Mouse (Mus musculus): ENCODE results near the gene Rad51c. TPM values are rescaled to one million over a fixed set of nuclear protein-coding genes. Genes with fewer than 3 reads are reported as not detected.
A peak's percentile ranks its signal among the peaks of the same experiment; 100 is the strongest.

The Rad51c gene
- total RNA-seq, 2 experiments from 2014 or later: 3.2 to 3.3 TPM

DNA sequence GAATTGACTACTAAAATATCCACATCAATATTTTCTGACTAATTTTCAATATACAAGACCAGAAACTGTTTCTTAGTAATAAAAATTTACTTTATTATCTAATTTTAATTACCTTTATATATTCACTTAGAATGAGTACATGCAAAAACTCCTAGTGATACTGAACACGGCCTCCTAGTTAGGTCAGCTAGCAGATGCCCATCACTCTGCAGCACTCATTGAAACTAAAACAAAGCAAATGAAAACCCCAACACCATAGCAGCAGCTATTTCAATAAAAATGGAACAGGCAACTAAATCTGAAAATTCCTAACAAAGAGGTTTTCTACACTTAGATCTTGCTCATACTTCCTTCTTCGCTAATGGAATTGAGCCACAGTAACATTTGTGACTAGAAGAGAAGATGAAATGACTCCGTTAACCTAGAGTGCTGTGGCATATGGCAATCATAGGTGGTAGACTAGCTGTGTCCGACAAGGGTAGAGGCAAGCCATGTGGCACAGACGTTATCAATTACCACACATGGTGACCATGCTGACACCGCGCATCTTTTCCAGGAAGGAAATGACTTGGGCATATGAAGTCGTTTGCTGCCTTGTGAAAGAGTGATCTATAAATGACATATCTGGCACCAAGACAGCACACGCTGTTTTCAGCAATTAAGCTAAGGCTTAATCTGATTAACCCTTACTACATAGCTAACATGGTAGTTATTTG is 36.7 kb downstream of the Rad51c start:
- DNase-seq: no peak

- DNase-seq: no peak
These were observed 37.7 kb downstream of the Rad51c start for GRCm38 (mm10) chr11:87367061-87367460.

DNA sequence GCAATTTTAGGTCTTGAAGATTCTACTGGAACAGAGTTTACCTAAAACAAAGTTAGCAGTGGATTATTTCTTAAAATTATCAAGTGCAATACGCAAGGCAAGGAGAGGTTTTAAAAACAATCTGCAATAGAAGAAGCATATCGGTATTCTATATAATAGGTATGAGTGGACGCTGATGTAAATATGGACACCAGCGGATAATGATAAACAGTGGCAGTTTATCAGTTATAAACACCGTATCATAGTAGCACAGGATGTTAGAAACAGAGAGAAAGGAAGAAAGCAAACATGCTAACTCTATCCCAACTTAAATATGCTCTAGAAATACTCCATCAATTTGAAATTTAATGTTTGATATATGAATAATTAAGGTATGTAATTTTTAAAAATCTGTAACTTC is 39.6 kb downstream of the Rad51c start:
- DNase-seq: no peak

- no peak for DNase-seq
These were observed 45.5 kb downstream of the Rad51c start for GRCm38 (mm10) chr11:87359262-87359612.

GRCm38 (mm10) chr11:87358331-87359261 is 46.2 kb downstream of the Rad51c start, which contains the start of gene Ppm1e:
TSS of gene Ppm1e (minus strand) at chr11:87359023.
- DNase-seq: peak; percentile 88

GRCm38 (mm10) chr11:87357317-87358300 is 47.1 kb downstream of the Rad51c start:
- DNase-seq: peak; percentile 28

GRCm38 (mm10) chr11:87354861-87355260 is 49.9 kb downstream of the Rad51c start:
- no peak for DNase-seq

DNA sequence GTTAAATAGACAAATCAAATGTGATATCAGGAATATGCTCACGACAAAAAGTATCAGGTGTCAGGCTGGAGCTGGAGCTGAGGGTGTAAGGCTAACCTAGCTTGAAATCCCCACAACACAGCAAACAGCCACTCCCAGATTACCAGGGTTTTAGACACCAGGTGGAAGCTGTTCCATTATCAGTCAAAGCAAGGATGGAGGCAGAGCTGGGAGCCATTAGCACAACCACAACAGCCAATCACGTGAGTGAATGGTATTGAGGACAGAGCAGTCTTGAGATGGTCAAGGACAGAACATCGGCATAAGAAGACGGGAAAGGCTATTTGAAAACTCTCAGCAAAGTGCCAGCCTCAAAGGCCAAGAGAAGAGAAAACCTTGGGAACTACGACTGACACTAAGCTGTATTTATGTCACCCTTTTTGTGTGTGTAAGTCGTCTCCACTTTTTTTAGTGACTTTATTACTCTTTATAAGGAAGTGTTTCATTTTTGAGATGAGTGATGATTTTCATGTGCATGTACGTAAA is 51.0 kb downstream of the Rad51c start:
- peak; percentile 8 for DNase-seq

Other genes with a start within 250 kb of the Rad51c start
- gene Ppm1e, start 45.9 kb downstream of the Rad51c start, total RNA-seq (2021): 10 to 100 TPM in 1 of 2 experiments, 1 to 10 TPM in 1; 9.2 to 12.5 TPM
- under 1 TPM; 0.58 to 0.90 TPM for gene Tex14, start 111 bp upstream of the Rad51c start, total RNA-seq (2021)
- gene Gm11492, start 161.7 kb upstream of the Rad51c start, total RNA-seq (2021): not detected
- gene Sept4, start 163.9 kb upstream of the Rad51c start, total RNA-seq (2021): 10 to 100 TPM; 54.9 to 55.4 TPM
- 10 to 100 TPM; 23.9 to 28.4 TPM for gene Mtmr4, start 187.2 kb upstream of the Rad51c start, total RNA-seq (2021)
- under 1 TPM; 0.12 TPM for gene Hsf5, start 212.2 kb upstream of the Rad51c start, total RNA-seq (2021)

Measured in adrenal gland, postnatal 10 days (tissue).